Mouse (Mus musculus) testis, postnatal 14 days (tissue): ENCODE measurements at regions not wholly inside any gene's neighbourhood (a gene's known extent, or its start where the extent isn't known, plus 50 kb on each side); places are given as distances from the start of the nearest gene placed in this dataset.

Experiments
- DNase-seq: peaks from one replicate; pipeline ENCODE4 v3.0.0; 2021; ENCODE audit warnings: low spot score

- DNase-seq = no peak
Measured at GRCm38 (mm10) chrX:158544021-158544420, 500.9 kb upstream of the Cnksr2 start.

DNA sequence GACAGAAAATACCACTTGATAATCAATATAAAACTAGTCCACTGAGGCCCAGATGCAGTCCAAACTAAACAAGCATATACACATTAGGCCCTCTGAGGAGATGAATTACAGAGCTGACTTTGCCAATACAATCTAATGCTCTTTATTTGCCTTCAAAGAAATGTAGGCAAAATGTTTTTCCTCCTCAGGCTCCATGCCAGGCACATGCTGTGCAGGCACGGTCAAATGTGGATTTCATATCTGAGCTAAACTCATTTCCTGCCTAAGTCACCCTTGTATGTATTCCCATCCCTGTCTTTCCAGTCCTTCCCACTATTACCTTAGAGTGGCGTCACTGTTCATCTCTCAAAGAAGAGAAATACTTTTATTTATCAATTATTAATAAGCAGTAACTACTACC, 534.8 kb upstream of the Cnksr2 start:
- no peak for DNase-seq

- DNase-seq = no peak
Measured at GRCm38 (mm10) chrX:158613136-158613535, 570.0 kb upstream of the Cnksr2 start.

GRCm38 (mm10) chrX:158613607-158614006, 570.5 kb upstream of the Cnksr2 start:
- DNase-seq = no peak

- DNase-seq = no peak
Measured at GRCm38 (mm10) chrX:158614029-158614428, 570.9 kb upstream of the Cnksr2 start.

DNA sequence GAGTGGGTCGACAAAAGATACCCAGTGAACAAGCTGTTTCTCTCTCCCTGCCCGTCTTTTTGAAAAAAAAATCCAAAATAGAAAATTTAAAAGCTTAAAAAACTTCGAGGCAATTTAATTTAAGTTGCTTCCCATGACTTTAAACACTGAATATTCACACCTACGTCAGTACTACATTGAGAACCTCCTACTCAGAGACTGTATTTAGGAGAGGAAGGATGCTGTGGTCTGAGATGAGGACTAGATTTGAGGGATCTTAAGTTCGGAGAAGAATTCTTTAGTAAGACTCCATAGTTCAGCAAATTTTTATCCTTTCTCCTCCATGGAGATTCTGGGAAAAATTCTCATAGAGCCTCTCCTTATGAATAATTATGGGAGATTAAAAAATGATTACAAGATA, 571.4 kb upstream of the Cnksr2 start:
- DNase-seq = no peak

DNA sequence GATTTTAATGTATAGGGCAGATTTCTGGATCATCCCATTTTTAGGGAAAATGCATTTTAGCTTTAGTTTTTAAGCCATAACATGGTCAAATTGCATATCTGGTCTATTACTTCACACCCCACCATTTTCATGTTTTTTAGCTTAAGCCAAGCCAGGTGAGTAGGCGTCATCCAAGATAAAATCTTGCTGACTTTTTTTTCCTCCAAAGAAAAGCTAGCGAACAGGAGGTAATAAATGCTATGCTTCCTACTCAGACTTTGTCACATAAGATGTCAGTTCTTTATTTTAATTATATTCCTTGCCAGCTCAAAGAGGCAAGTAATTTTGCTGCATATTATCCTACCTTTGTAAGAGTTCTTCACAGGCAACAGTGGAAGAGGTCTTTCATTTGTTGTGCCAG, 572.0 kb upstream of the Cnksr2 start:
- no peak for DNase-seq

DNA sequence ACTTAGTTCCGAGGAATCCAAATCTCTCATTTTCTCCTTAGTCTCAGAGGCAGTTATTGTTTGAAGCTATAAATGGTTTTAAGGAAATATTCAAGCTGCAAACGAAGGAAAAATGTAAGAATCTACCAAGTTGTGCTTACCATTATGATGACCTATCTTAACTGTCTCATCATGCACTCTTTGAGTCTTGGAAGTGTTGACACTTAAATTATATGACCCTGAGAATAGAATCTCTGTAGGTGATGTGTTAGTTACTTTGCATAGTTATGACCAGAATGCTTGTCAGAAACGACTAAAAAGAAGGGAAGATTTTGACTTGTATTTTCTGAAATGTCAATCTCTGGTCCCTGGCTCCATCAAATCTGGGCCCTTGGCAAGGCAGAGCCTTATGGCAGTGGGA, 582.7 kb upstream of the Rps6ka3 start:
- DNase-seq = no peak

DNA sequence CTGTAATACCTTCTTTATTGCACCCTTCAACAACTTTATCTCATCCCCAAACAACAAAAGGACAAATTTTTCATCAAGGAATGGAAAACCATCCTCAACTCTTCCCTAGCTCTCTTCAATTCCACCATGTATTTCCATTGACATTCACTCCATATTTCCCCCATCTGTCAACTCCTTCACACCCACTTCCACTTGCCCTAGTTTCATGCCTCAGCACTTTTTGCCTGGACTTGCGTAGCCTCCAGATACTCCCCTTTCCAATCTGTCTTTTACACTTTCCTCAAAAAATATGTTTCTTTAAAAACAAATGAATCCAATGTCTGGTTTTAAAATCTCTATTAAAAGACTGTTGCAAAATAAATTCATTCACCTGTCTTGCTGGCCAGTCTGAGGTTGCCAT, 577.7 kb upstream of the Rps6ka3 start:
- DNase-seq = no peak

- DNase-seq = no peak
Measured at GRCm38 (mm10) chrX:158652226-158652625, 557.9 kb upstream of the Rps6ka3 start.

- no peak for DNase-seq
Measured at GRCm38 (mm10) chrX:158656188-158656587, 553.9 kb upstream of the Rps6ka3 start.

- DNase-seq = no peak
Measured at GRCm38 (mm10) chrX:158694191-158694590, 515.9 kb upstream of the Rps6ka3 start.

GRCm38 (mm10) chrX:158703411-158703810, 506.7 kb upstream of the Rps6ka3 start:
- peak; percentile 2 for DNase-seq

GRCm38 (mm10) chrX:158709811-158710210, 500.3 kb upstream of the Rps6ka3 start:
- DNase-seq = no peak

DNA sequence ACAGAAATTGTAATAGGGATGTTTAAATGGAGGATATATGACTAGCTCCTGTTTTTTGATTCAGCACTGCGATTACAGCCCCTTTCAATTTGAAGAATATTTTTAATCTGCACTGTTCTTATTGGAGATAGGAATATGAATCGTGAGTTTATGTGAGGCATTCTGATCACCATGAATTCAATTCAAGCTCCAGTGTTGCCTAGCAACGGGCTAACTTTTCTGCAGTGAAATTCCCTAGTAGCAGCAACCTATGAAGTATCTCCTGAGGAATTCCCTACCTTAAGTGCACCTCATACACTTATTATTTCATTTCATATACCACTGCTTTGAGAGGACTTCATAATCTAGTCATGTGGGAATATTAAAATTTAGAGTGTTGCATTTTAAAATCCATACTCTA, 465.4 kb upstream of the Rps6ka3 start:
- no peak for DNase-seq

- DNase-seq = no peak
Measured at GRCm38 (mm10) chrX:158745766-158746541, 464.2 kb upstream of the Rps6ka3 start.
